Mouse (Mus musculus): ENCODE measurements at regions not wholly inside any gene's neighbourhood (a gene's known extent, or its start where the extent isn't known, plus 50 kb on each side); places are given as distances from the start of the nearest gene placed in this dataset.

GRCm38 (mm10) chr19:56202481-56203130, 84.3 kb upstream of the Habp2 start:
- Histone ChIP-seq H3K36me3 (ENCODE audit: control insufficient read depth, insufficient read depth, low read length) (no peaks in the 10 kb centered on the region), H3K9me3 (ENCODE audit: control insufficient read depth, low read length) (no peaks in the 10 kb centered on the region), H3K4me2 (ENCODE audit: low read length) (no peak overlapping the region), H3K4me3 (ENCODE audit: control insufficient read depth in 1 of 2, insufficient read depth in 1 of 2, low read depth in 1 of 2, low read length in 2 of 2) (no peak overlapping the region), H3K4me1 (ENCODE audit: control insufficient read depth in 2 of 2, insufficient read depth in 2 of 2, low read length in 2 of 2) (peaks cover 0 to 2% of the 10 kb centered on the region in 2 experiments; a peak in 2 of 4 replicates), H3K27ac (replicated peaks in 1 of 2; ENCODE audit: control insufficient read depth in 1 of 2, insufficient read depth in 1 of 2, low read depth in 2 of 2, low read length in 2 of 2) (no peak overlapping the region), H3K27me3 (ENCODE audit: control insufficient read depth, insufficient read depth, low read length) (no peaks in the 10 kb centered on the region; the same call in 1 of the 2 replicates), H3K9ac (ENCODE audit: low read length) (no peak overlapping the region)
- 67% methylated on average over 9 of the region's 9 CpGs for WGBS
- ATAC-seq (ENCODE audit: insufficient number of reproducible peaks, insufficient read depth, low FRiP score, low read depth) = no peak

GRCm38 (mm10) chr19:56218536-56218935, 68.4 kb upstream of the Habp2 start:
- 72% methylated on average over 6 of the region's 6 CpGs for WGBS
- ATAC-seq (ENCODE audit: insufficient number of reproducible peaks, insufficient read depth, low FRiP score, low read depth) = no peak
- no peak overlapping the region for H3K4me3 ChIP-seq (ENCODE audit: control insufficient read depth in 1 of 2, insufficient read depth in 1 of 2, low read depth in 1 of 2, low read length in 2 of 2)

GRCm38 (mm10) chr19:56220724-56221407, 66.1 kb upstream of the Habp2 start:
- no peak overlapping the region for H3K4me2 ChIP-seq (ENCODE audit: low read length)
- H3K27me3 ChIP-seq (ENCODE audit: control insufficient read depth, insufficient read depth, low read length) = no peaks in the 10 kb centered on the region
- no peaks in the 10 kb centered on the region for H3K36me3 ChIP-seq (ENCODE audit: control insufficient read depth, insufficient read depth, low read length)
- H3K4me3 ChIP-seq (ENCODE audit: control insufficient read depth in 1 of 2, insufficient read depth in 1 of 2, low read depth in 1 of 2, low read length in 2 of 2) = no peak overlapping the region
- no peak for ATAC-seq (ENCODE audit: insufficient number of reproducible peaks, insufficient read depth, low FRiP score, low read depth)
- no peaks in the 10 kb centered on the region for H3K4me1 ChIP-seq (ENCODE audit: control insufficient read depth in 2 of 2, insufficient read depth in 2 of 2, low read length in 2 of 2)
- H3K9ac ChIP-seq (ENCODE audit: low read length) = no peak overlapping the region
- no peak overlapping the region for H3K27ac ChIP-seq (replicated peaks in 1 of 2; ENCODE audit: control insufficient read depth in 1 of 2, insufficient read depth in 1 of 2, low read depth in 2 of 2, low read length in 2 of 2)
- H3K9me3 ChIP-seq (ENCODE audit: control insufficient read depth, low read length) = no peaks in the 10 kb centered on the region
- WGBS = 68% methylated on average over 15 of the region's 15 CpGs

More at GRCm38 (mm10) chr19:56218536-56218935, 68.4 kb upstream of the Habp2 start:
- Histone ChIP-seq H3K4me1 (ENCODE audit: control insufficient read depth in 2 of 2, insufficient read depth in 2 of 2, low read length in 2 of 2) (no peaks in the 10 kb centered on the region), H3K27me3 (ENCODE audit: control insufficient read depth, insufficient read depth, low read length) (no peaks in the 10 kb centered on the region), H3K9ac (ENCODE audit: low read length) (no peak overlapping the region), H3K36me3 (ENCODE audit: control insufficient read depth, insufficient read depth, low read length) (no peaks in the 10 kb centered on the region), H3K9me3 (ENCODE audit: control insufficient read depth, low read length) (no peaks in the 10 kb centered on the region), H3K27ac (replicated peaks in 1 of 2; ENCODE audit: control insufficient read depth in 1 of 2, insufficient read depth in 1 of 2, low read depth in 2 of 2, low read length in 2 of 2) (no peak overlapping the region), H3K4me2 (ENCODE audit: low read length) (no peak overlapping the region)

GRCm38 (mm10) chr19:56222496-56222895, 64.4 kb upstream of the Habp2 start:
- Histone ChIP-seq H3K4me1 (ENCODE audit: control insufficient read depth in 2 of 2, insufficient read depth in 2 of 2, low read length in 2 of 2) (no peaks in the 10 kb centered on the region), H3K27me3 (ENCODE audit: control insufficient read depth, insufficient read depth, low read length) (no peaks in the 10 kb centered on the region), H3K9ac (ENCODE audit: low read length) (no peak overlapping the region), H3K4me3 (ENCODE audit: control insufficient read depth in 1 of 2, insufficient read depth in 1 of 2, low read depth in 1 of 2, low read length in 2 of 2) (no peak overlapping the region), H3K9me3 (ENCODE audit: control insufficient read depth, low read length) (no peaks in the 10 kb centered on the region), H3K36me3 (ENCODE audit: control insufficient read depth, insufficient read depth, low read length) (no peaks in the 10 kb centered on the region), H3K4me2 (ENCODE audit: low read length) (no peak overlapping the region), H3K27ac (replicated peaks in 1 of 2; ENCODE audit: control insufficient read depth in 1 of 2, insufficient read depth in 1 of 2, low read depth in 2 of 2, low read length in 2 of 2) (no peak overlapping the region)
- 67% methylated on average over 4 of the region's 4 CpGs for WGBS
- no peak for ATAC-seq (ENCODE audit: insufficient number of reproducible peaks, insufficient read depth, low FRiP score, low read depth)

GRCm38 (mm10) chr19:56225039-56225438, 61.9 kb upstream of the Habp2 start:
- no peaks in the 10 kb centered on the region for H3K27me3 ChIP-seq (ENCODE audit: control insufficient read depth, insufficient read depth, low read length)
- no peak overlapping the region for H3K9ac ChIP-seq (ENCODE audit: low read length)
- H3K9me3 ChIP-seq (ENCODE audit: control insufficient read depth, low read length) = no peaks in the 10 kb centered on the region
- no peaks in the 10 kb centered on the region for H3K4me1 ChIP-seq (ENCODE audit: control insufficient read depth in 2 of 2, insufficient read depth in 2 of 2, low read length in 2 of 2)
- H3K36me3 ChIP-seq (ENCODE audit: control insufficient read depth, insufficient read depth, low read length) = no peaks in the 10 kb centered on the region
- no peak for ATAC-seq (ENCODE audit: insufficient number of reproducible peaks, insufficient read depth, low FRiP score, low read depth)
- H3K27ac ChIP-seq (replicated peaks in 1 of 2; ENCODE audit: control insufficient read depth in 1 of 2, insufficient read depth in 1 of 2, low read depth in 2 of 2, low read length in 2 of 2) = no peak overlapping the region
- WGBS = 53% methylated on average over 7 of the region's 7 CpGs
- no peak overlapping the region for H3K4me3 ChIP-seq (ENCODE audit: control insufficient read depth in 1 of 2, insufficient read depth in 1 of 2, low read depth in 1 of 2, low read length in 2 of 2)
- no peak overlapping the region for H3K4me2 ChIP-seq (ENCODE audit: low read length)

- H3K4me2 ChIP-seq (ENCODE audit: low read length) = no peak overlapping the region
- WGBS = 80% methylated on average over 3 of the region's 3 CpGs
- ATAC-seq (ENCODE audit: insufficient number of reproducible peaks, insufficient read depth, low FRiP score, low read depth) = no peak
Observed at GRCm38 (mm10) chr19:56225518-56225917, 61.4 kb upstream of the Habp2 start.

GRCm38 (mm10) chr19:56228586-56228985, 58.4 kb upstream of the Habp2 start:
- ATAC-seq (ENCODE audit: insufficient number of reproducible peaks, insufficient read depth, low FRiP score, low read depth) = no peak
- peaks cover 4% of the 10 kb centered on the region for H3K9me3 ChIP-seq (ENCODE audit: control insufficient read depth, low read length)
- no peak overlapping the region for H3K4me2 ChIP-seq (ENCODE audit: low read length)
- no peaks in the 10 kb centered on the region for H3K36me3 ChIP-seq (ENCODE audit: control insufficient read depth, insufficient read depth, low read length)
- no peak overlapping the region for H3K9ac ChIP-seq (ENCODE audit: low read length)
- no peaks in the 10 kb centered on the region for H3K27me3 ChIP-seq (ENCODE audit: control insufficient read depth, insufficient read depth, low read length)
- no peak overlapping the region for H3K27ac ChIP-seq (replicated peaks in 1 of 2; ENCODE audit: control insufficient read depth in 1 of 2, insufficient read depth in 1 of 2, low read depth in 2 of 2, low read length in 2 of 2)
- no peaks in the 10 kb centered on the region for H3K4me1 ChIP-seq (ENCODE audit: control insufficient read depth in 2 of 2, insufficient read depth in 2 of 2, low read length in 2 of 2)
- H3K4me3 ChIP-seq (ENCODE audit: control insufficient read depth in 1 of 2, insufficient read depth in 1 of 2, low read depth in 1 of 2, low read length in 2 of 2) = no peak overlapping the region

More at GRCm38 (mm10) chr19:56225518-56225917, 61.4 kb upstream of the Habp2 start:
- Histone ChIP-seq H3K27me3 (ENCODE audit: control insufficient read depth, insufficient read depth, low read length) (no peaks in the 10 kb centered on the region), H3K9ac (ENCODE audit: low read length) (no peak overlapping the region), H3K36me3 (ENCODE audit: control insufficient read depth, insufficient read depth, low read length) (no peaks in the 10 kb centered on the region), H3K4me3 (ENCODE audit: control insufficient read depth in 1 of 2, insufficient read depth in 1 of 2, low read depth in 1 of 2, low read length in 2 of 2) (no peak overlapping the region), H3K4me1 (ENCODE audit: control insufficient read depth in 2 of 2, insufficient read depth in 2 of 2, low read length in 2 of 2) (no peaks in the 10 kb centered on the region), H3K27ac (replicated peaks in 1 of 2; ENCODE audit: control insufficient read depth in 1 of 2, insufficient read depth in 1 of 2, low read depth in 2 of 2, low read length in 2 of 2) (no peak overlapping the region), H3K9me3 (ENCODE audit: control insufficient read depth, low read length) (no peaks in the 10 kb centered on the region)
